ENCODE assay signal across 19 mouse cellular contexts in genomic region chr2:34473775-34474174, GRCm38 (mm10).
DNase-seq lines count a peak whose midpoint lies in the region; ATAC-seq and TF ChIP-seq lines count a peak whose summit lies in the region.
"Had no signal": no experiment of that assay in that cellular context is flagged by ENCODE, and none has a peak within 500 bp of the region (broad histone marks: within the 10 kb centered on the region; RNA-seq: fewer than 3 reads in every experiment).

No protein-coding gene starts in this region.

- WGBS in hindbrain, embryonic 12.5 days: 84% methylated on average over 3 of the region's 3 CpGs
- WGBS in hindbrain, embryonic 10.5 days: 90% methylated on average over 3 of the region's 3 CpGs
- WGBS in stomach, embryonic 15.5 days: 62% methylated on average over 3 of the region's 3 CpGs
- WGBS in stomach, postnatal 0 days: 57% methylated on average over 3 of the region's 3 CpGs

- TF ChIP-seq CTCF in stomach, postnatal 0 days (IDR thresholded peaks at IDR 0.05; ENCODE audit: low read depth): no peak

- DNase-seq in hindbrain, embryonic 10.5 days (ENCODE audit: low spot score): no peak
- DNase-seq in stomach, postnatal 0 days (ENCODE audit: low spot score): no peak
- DNase-seq in cerebellum, adult 9-11 months: peak; percentile 69
- no peak for DNase-seq in right cerebral cortex, postnatal 4 days
- no peak for DNase-seq in layer of hippocampus, postnatal 25 days (ENCODE audit: extremely low spot score in 1 of 2, low spot score in 1 of 2)
- DNase-seq: gastrocnemius, postnatal 14 days; heart, adult 2 months; heart, postnatal 4 days; kidney, adult 9 months; kidney, postnatal 25 days; lung, adult 2 months; right cerebral cortex, postnatal 14 days had no signal

- no peak overlapping the region for H3K4me3 ChIP-seq in hindbrain, embryonic 12.5 days
- no peak overlapping the region for H3K4me3 ChIP-seq in hindbrain, embryonic 10.5 days
- H3K4me3 ChIP-seq in stomach, embryonic 15.5 days (replicated peaks): no peak overlapping the region
- no peak overlapping the region for H3K4me3 ChIP-seq in stomach, postnatal 0 days (ENCODE audit: low read depth, low read length)
- H3K4me3 ChIP-seq: forebrain, embryonic 13.5 days; heart, adult 2 months; intestine, embryonic 15.5 days; left cerebral cortex, adult 2 months; megakaryocyte, embryonic 14.5 days had no signal

- 0 out of 2 replicates have a peak overlapping the region, but pooled peaks have one; percentile 30 for H3K27ac ChIP-seq in hindbrain, embryonic 12.5 days
- H3K27ac ChIP-seq in hindbrain, embryonic 10.5 days: no peak overlapping the region
- 0 out of 2 replicates have a peak overlapping the region, but pooled peaks have one; percentile 18 for H3K27ac ChIP-seq in stomach, embryonic 15.5 days
- H3K27ac ChIP-seq in stomach, postnatal 0 days (replicated peaks): no peak overlapping the region
- H3K27ac ChIP-seq: forebrain, embryonic 13.5 days; heart, adult 2 months; intestine, embryonic 15.5 days; left cerebral cortex, adult 2 months had no signal

- no peak overlapping the region for H3K4me2 ChIP-seq in hindbrain, embryonic 12.5 days (replicated peaks)
- no peak overlapping the region for H3K4me2 ChIP-seq in stomach, embryonic 15.5 days
- no peak overlapping the region for H3K4me2 ChIP-seq in stomach, postnatal 0 days (replicated peaks; ENCODE audit: low read depth)
- H3K4me2 ChIP-seq: forebrain, embryonic 13.5 days; intestine, embryonic 15.5 days; liver, embryonic 11.5 days had no signal

- no peak for ATAC-seq in hindbrain, embryonic 12.5 days (ENCODE audit: low FRiP score)
- ATAC-seq in stomach, embryonic 15.5 days (ENCODE audit: insufficient read depth, low FRiP score, low read depth): no peak
- no peak for ATAC-seq in stomach, postnatal 0 days (ENCODE audit: low FRiP score, low TSS enrichment)
- ATAC-seq: forebrain, embryonic 13.5 days; intestine, embryonic 15.5 days had no signal

- no peaks in the 10 kb centered on the region for H3K9me3 ChIP-seq in hindbrain, embryonic 12.5 days (replicated peaks)
- no peaks in the 10 kb centered on the region for H3K9me3 ChIP-seq in hindbrain, embryonic 10.5 days
- no peaks in the 10 kb centered on the region for H3K9me3 ChIP-seq in stomach, embryonic 15.5 days
- no peaks in the 10 kb centered on the region for H3K9me3 ChIP-seq in stomach, postnatal 0 days (ENCODE audit: control insufficient read depth, low read length)
- H3K9me3 ChIP-seq: forebrain, embryonic 13.5 days; intestine, embryonic 15.5 days; megakaryocyte, embryonic 14.5 days had no signal

- no peak for TF ChIP-seq EP300 in stomach, postnatal 0 days (optimal IDR thresholded peaks at IDR 0.05)

- H3K27me3 ChIP-seq in hindbrain, embryonic 12.5 days: no peaks in the 10 kb centered on the region
- no peaks in the 10 kb centered on the region for H3K27me3 ChIP-seq in hindbrain, embryonic 10.5 days (ENCODE audit: insufficient read depth, poor library complexity, severe bottlenecking)
- no peaks in the 10 kb centered on the region for H3K27me3 ChIP-seq in stomach, embryonic 15.5 days (replicated peaks)
- H3K27me3 ChIP-seq in stomach, postnatal 0 days (ENCODE audit: control insufficient read depth, insufficient read depth, low read length): no peaks in the 10 kb centered on the region
- H3K27me3 ChIP-seq: forebrain, embryonic 13.5 days; intestine, embryonic 15.5 days; megakaryocyte, embryonic 14.5 days had no signal

- H3K9ac ChIP-seq in hindbrain, embryonic 12.5 days: no peak overlapping the region
- no peak overlapping the region for H3K9ac ChIP-seq in stomach, embryonic 15.5 days
- no peak overlapping the region for H3K9ac ChIP-seq in stomach, postnatal 0 days (ENCODE audit: low read length)
- H3K9ac ChIP-seq: forebrain, embryonic 13.5 days; intestine, embryonic 15.5 days had no signal

- H3K36me3 ChIP-seq in hindbrain, embryonic 12.5 days: no peaks in the 10 kb centered on the region
- no peaks in the 10 kb centered on the region for H3K36me3 ChIP-seq in hindbrain, embryonic 10.5 days
- H3K36me3 ChIP-seq in stomach, embryonic 15.5 days: no peaks in the 10 kb centered on the region
- no peaks in the 10 kb centered on the region for H3K36me3 ChIP-seq in stomach, postnatal 0 days (ENCODE audit: control insufficient read depth, insufficient read depth, low read length)
- H3K36me3 ChIP-seq: intestine, embryonic 15.5 days had no signal

- H3K4me1 ChIP-seq in hindbrain, embryonic 12.5 days: no peaks in the 10 kb centered on the region; the same call in 1 of the 2 replicates
- no peaks in the 10 kb centered on the region for H3K4me1 ChIP-seq in hindbrain, embryonic 10.5 days (replicated peaks)
- H3K4me1 ChIP-seq in stomach, embryonic 15.5 days: peaks cover 6% of the 10 kb centered on the region; the same call in 1 of the 2 replicates
- H3K4me1 ChIP-seq in stomach, postnatal 0 days (replicated peaks; ENCODE audit: control insufficient read depth, insufficient read depth): no peaks in the 10 kb centered on the region
- H3K4me1 ChIP-seq: intestine, embryonic 15.5 days had no signal

Comparison
In these comparisons a context has a peak if more than half of its experiments do, and no peak if none do; other contexts are left out.
1. H3K27ac ChIP-seq: peak in hindbrain, embryonic 12.5 days (single experiment) and stomach, embryonic 15.5 days (single experiment); none in hindbrain, embryonic 10.5 days (single experiment) and stomach, postnatal 0 days (single experiment).